Mouse (Mus musculus) c-Kit-positive CD71-negative TER-119-negative erythroid progenitor cells, embryonic 14.5 days (primary cell): ENCODE data around the gene Myo1g.
"Not testable (repeated sequence)": the region's sequence is repeated elsewhere in the genome, so short reads cannot be mapped to it uniquely, and the experiment has no call there.

Experiments used
- DNase-seq: peaks from one replicate; pipeline ENCODE4 v3.0.0-alpha.2; 2013; ENCODE audit warnings: low read depth

The Myo1g gene

GRCm38 (mm10) chr11:6529961-6530360, 9.2 kb upstream of the Myo1g start:
- DNase-seq, result no peak

GRCm38 (mm10) chr11:6528186-6529006, 7.6 kb upstream of the Myo1g start:
- DNase-seq, result peak; percentile 99

- no peak for DNase-seq
Measured at GRCm38 (mm10) chr11:6527256-6528185, 6.8 kb upstream of the Myo1g start.

GRCm38 (mm10) chr11:6526526-6527255, 5.9 kb upstream of the Myo1g start:
- not testable (repeated sequence) for DNase-seq

- no peak for DNase-seq
Measured at GRCm38 (mm10) chr11:6525241-6525640, 4.5 kb upstream of the Myo1g start.

DNA sequence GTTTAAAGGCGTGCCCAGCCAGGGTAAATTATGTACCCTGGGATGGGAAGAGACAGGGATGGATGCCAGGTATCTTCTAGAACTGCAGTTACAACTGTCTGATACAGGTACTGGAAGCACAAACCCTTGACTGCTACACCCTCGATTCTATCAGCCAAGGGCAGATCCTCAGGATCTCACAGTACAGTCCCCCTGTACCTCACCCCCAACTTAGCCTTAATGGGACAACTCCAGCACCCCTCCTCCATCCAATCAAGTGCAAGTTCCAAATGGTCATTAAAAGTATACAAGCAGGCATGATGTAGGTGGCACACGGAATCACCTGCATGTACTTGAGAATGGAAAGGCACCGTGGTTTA, 4.1 kb upstream of the Myo1g start:
- DNase-seq, result no peak

DNA sequence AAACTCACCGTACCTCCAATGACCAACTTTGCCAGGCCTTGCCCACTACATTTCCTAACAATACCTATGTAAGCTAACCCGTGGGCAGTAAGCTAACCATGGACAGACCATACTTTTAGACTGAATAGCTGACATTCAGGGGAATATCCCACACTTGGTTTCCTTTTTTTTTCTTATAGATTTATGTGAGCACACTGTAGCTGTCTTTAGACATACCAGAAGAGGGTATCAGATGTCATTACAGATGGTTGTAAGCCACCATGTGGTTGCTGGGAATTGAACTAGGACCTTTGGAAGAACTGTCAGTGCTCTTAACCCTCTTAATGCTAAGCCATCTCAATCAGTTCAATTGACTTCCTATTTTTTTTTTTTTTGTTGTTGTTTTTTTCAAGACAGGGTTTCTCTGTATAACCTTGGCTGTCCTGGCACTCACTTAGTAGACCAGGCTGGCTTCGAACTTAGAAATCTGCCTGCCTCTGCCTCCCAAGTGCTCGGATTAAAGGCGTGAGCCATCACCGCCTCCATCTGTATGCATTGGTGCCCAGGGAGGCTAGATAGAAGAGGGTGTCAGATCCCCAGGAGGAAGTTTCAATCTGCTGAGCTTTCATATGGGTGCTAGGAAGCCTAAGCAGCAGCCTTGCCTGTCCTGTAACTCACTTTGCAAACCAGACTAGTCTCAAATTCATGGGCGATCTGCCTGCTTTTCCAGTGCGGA, 3.6 kb upstream of the Myo1g start:
- no peak for DNase-seq

GRCm38 (mm10) chr11:6523662-6524088, 2.9 kb upstream of the Myo1g start:
- DNase-seq, result no peak

GRCm38 (mm10) chr11:6522782-6523525, 2.2 kb upstream of the Myo1g start:
- DNase-seq, result no peak

DNA sequence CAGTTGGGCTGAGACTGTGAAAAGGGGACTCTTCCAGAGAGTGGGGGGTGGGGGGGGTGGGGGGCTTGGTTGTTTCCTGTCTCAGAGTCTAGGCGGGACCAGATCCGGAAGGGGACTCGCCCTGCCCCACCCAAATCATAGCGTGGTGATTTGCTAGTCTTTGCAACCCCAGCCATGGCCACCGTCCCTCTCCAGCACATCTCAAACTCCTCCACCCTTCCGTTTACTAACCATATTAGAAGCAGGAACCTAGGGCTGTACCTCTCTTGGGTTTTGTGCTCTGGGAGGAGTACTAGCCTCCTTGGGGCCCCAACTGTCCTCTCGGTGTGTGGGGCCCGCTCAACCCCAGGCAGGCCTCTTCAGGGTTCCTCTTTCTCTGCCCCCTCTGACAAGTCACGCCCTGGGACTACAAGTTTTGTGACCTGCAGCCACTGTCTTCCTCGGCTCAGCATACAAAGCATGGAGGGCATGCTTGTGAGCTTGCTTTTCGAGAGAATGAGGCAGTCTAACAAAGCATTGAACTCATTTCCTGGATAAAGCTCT, 1.2 kb downstream of the Myo1g start:
- DNase-seq, result no peak

DNA sequence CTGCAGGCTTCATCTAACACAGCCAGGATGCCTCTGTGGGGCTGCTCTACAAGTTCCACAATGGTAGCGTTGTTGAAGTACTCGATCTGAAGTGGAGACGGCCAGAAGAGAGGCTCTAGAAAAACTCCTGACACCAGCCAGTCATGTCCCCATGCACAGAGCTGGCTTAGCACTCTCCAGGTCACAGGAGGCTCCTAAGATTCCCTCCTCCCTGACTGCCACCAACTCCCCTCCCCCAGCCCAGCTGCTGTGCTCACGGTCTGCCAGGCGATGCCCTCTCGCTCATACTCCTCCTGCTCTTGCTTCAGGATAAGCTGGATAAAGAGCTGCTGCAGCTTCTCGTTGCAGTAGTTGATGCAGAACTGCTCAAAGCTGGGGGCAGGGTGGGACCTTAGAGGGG, 5.9 kb downstream of the Myo1g start:
- no peak for DNase-seq

DNA sequence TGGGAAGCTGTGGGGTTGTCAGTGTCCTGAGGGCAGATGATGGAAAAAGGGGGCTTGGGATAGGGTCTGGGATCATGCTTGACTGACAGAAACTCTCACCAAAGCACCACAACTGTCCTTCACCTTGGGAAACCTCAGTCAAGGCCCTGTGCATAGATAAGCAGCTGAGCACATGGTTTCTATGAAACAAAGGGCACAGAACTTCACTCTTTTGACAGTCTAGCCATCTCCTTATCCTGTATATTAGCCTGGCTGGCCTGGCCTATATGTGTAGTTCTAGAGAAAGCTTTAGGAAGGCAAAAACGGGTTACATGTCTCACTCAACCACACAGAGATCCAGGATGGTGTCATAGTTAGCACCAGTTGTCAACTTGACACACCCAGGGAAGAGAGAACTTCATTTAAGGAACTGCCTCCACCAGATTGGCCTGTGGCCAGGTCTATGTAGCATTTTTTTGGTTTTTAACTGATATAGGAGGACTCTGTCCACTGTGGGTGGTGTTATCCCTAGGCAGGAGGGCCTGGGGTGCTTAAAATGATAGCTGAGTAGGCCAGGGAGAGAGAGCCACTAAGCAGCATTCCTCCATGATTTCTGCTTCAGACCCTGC, 12.4 kb downstream of the Myo1g start:
- DNase-seq, result no peak

GRCm38 (mm10) chr11:6506516-6506915, 14.2 kb downstream of the Myo1g start:
- DNase-seq, result no peak

- DNase-seq, result no peak
Measured at GRCm38 (mm10) chr11:6504689-6505088, 16.1 kb downstream of the Myo1g start.

- no peak for DNase-seq
Measured at GRCm38 (mm10) chr11:6504226-6504625, 16.5 kb downstream of the Myo1g start.

GRCm38 (mm10) chr11:6502506-6502905, 18.3 kb downstream of the Myo1g start:
- no peak for DNase-seq

- no peak for DNase-seq
Measured at GRCm38 (mm10) chr11:6497311-6497948, 23.3 kb downstream of the Myo1g start.

GRCm38 (mm10) chr11:6489691-6490503, 30.9 kb downstream of the Myo1g start:
- DNase-seq, result peak; percentile 63

- DNase-seq, result no peak
Measured at GRCm38 (mm10) chr11:6489257-6489656, 31.5 kb downstream of the Myo1g start.
